Mouse (Mus musculus): ENCODE data around the gene Cdk5rap2. TPM values are rescaled to one million over a fixed set of nuclear protein-coding genes. Genes with fewer than 3 reads are reported as not detected.

Gene Cdk5rap2
- polyA plus RNA-seq (2015; fragmentation: Nextera tagmentation; extraction: Ambion mirVana) = 6.8 and 7.5 TPM in 2 replicates

DNA sequence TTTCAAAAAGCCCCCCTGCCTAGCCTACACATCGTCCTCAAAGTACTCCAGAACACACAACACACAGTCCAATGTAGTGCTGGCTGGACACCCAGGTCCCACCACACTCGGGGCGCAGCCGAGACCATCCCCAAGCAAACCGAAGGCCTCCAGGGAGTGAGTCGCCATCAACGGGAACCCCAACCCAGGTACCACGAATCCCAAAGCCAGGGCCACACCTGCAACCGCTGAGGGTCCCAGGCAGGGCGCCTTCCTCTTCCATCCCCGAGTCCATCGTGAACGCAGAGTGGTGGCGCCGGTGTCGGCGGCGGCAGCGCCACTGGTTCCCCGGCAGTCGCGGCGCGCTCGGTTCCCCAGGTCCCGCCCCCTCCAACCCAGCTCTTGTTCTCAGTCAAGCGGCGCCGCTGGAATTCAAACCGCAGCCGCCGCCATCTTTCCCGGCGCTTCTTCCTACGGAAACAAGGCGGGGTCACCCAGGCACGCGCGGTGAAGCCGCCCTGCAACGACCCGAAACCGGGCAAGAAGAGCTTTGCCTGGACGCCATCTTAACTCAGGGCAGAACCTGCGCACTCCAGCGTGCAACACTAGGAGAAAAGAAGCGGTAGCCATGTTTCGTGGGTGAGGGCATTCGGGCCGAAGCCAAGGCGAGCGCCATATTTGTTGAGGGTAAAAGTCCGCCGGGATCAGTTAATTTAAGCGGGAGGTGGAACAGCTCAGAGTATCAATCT, at the start of gene Cdk5rap2:
TSS of gene Cdk5rap2 (minus strand) at position 450 of the 728 bp plus-strand sequence.
- 0 out of 2 replicates have a peak, but pooled peaks cover 3% of the 10 kb centered on the region for H3K36me3 ChIP-seq
- WGBS (ENCODE audit: insufficient replicate concordance) = under 1% methylated on average over 55 of the region's 55 CpGs
- DNase-seq (peak; percentile 94), ATAC-seq (ENCODE audit: low read depth) (peak; percentile 99)
- H3K4me1 ChIP-seq (replicated peaks) = peaks cover 21% of the 10 kb centered on the region
- H3K9ac ChIP-seq = peak within 1 kb of the TSS; percentile 91
- H3K4me2 ChIP-seq = peak within 1 kb of the TSS; percentile 80
- peak within 1 kb of the TSS; percentile 81 for H3K27ac ChIP-seq
- H3K4me3 ChIP-seq (replicated peaks) = peak within 1 kb of the TSS; percentile 82
- H3K9me3 ChIP-seq (replicated peaks) = no peaks in the 10 kb centered on the region
- no peaks in the 10 kb centered on the region for H3K27me3 ChIP-seq

DNA sequence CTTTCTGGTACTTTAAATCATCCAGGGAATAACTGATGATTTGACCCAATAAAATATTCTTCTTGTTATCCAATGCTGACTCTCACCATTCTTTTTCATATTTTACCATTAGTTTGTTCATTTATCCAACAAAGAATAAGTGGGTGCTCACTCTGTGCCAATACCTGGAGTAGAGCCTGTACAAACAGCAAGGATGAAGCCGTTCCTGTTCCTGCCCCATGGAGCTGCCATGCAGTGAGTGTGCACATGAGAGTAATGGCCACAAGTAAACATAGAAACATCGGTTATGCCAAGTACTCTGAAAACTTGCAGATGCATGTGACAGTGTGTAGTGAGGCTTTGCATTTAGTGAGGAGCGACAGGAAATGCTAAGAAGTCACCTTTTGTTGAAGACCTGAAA, 41.9 kb upstream of the Cdk5rap2 start:
- Histone ChIP-seq H3K9ac (no peak overlapping the region), H3K27me3 (no peaks in the 10 kb centered on the region), H3K4me2 (no peak overlapping the region), H3K27ac (no peak overlapping the region), H3K4me3 (replicated peaks) (no peak overlapping the region), H3K4me1 (replicated peaks) (no peaks in the 10 kb centered on the region), H3K9me3 (replicated peaks) (no peaks in the 10 kb centered on the region), H3K36me3 (no peaks in the 10 kb centered on the region)
- no peak for DNase-seq
- WGBS (ENCODE audit: insufficient replicate concordance) = 71% methylated on average over 3 of the region's 3 CpGs
- ATAC-seq (ENCODE audit: low read depth) = no peak

DNA sequence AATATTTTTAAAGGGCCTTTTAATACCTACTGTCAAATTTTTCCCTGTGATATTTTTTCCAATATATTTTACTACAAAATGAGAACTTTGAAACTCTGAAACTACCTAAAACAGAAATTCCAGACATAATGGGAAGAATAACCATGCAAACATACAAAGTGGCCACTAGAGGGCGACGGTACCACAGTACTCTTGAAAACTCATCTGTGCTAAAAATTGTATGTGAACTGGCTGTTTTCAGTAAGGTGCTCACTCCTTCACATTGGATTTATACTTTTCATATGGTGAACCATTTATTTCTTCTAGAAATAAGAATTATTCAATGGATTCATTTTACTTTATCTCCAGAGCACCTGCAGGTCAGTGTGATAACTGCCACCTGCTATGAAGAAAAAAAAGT, 41.5 kb upstream of the Cdk5rap2 start:
- Histone ChIP-seq H3K4me2 (no peak overlapping the region), H3K27me3 (no peaks in the 10 kb centered on the region), H3K4me3 (replicated peaks) (no peak overlapping the region), H3K9ac (no peak overlapping the region), H3K27ac (no peak overlapping the region), H3K4me1 (replicated peaks) (no peaks in the 10 kb centered on the region), H3K36me3 (no peaks in the 10 kb centered on the region), H3K9me3 (replicated peaks) (no peaks in the 10 kb centered on the region)
- 1% methylated on average over 2 of the region's 2 CpGs for WGBS (ENCODE audit: insufficient replicate concordance)
- ATAC-seq (ENCODE audit: low read depth) (no peak), DNase-seq (no peak)

DNA sequence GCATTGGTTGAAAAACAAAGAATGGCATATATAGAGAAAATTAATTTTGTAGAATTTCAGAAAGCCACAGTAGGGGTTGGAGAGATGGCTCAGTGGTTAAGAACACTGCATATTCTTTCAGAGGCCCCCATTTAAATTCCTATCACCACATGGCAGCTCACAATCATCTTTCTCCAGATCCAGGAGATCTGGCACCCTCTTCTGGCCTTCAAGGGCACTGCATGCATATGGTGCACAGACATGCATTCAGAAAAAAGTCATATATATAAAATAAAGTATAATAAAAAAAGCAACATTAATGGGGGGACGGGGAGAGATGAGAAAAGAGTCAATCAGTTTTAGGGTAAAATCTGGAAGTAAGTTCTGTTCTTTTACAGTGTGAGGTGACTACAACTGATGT, 39.4 kb upstream of the Cdk5rap2 start:
- ATAC-seq (ENCODE audit: low read depth) (no peak), DNase-seq (no peak)
- H3K4me3 ChIP-seq (replicated peaks) = no peak overlapping the region
- no peaks in the 10 kb centered on the region for H3K36me3 ChIP-seq
- H3K27ac ChIP-seq = no peak overlapping the region
- no peaks in the 10 kb centered on the region for H3K27me3 ChIP-seq
- no peak overlapping the region for H3K9ac ChIP-seq
- H3K4me1 ChIP-seq (replicated peaks) = no peaks in the 10 kb centered on the region
- H3K9me3 ChIP-seq (replicated peaks) = no peaks in the 10 kb centered on the region
- H3K4me2 ChIP-seq = no peak overlapping the region
- 58% methylated on average over 1 of the region's 1 CpGs for WGBS (ENCODE audit: insufficient replicate concordance)

DNA sequence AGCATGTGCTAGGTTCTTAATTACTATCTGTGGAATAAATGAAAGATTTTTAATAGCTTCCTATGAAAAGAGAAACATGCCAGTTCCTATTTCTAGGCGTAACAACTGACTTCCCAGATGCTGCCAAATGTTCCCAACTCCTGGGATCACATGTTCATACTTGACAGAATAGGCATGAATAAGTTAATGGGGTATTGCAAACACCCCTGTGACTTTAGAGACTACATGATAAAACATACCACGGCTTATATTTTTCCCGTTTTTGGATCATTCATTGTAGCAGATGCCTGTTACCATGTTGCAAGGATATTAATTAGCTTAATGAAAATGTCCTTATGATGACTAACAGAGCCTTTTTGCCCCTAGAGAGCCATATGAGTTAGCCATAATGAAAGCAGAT, 36.5 kb upstream of the Cdk5rap2 start:
- Histone ChIP-seq H3K4me1 (replicated peaks) (no peaks in the 10 kb centered on the region), H3K36me3 (no peaks in the 10 kb centered on the region), H3K27ac (no peak overlapping the region), H3K4me3 (replicated peaks) (no peak overlapping the region), H3K9me3 (replicated peaks) (no peaks in the 10 kb centered on the region), H3K9ac (no peak overlapping the region), H3K4me2 (no peak overlapping the region), H3K27me3 (no peaks in the 10 kb centered on the region)
- WGBS (ENCODE audit: insufficient replicate concordance) = 73% methylated on average over 3 of the region's 3 CpGs
- DNase-seq (no peak), ATAC-seq (ENCODE audit: low read depth) (no peak)

DNA sequence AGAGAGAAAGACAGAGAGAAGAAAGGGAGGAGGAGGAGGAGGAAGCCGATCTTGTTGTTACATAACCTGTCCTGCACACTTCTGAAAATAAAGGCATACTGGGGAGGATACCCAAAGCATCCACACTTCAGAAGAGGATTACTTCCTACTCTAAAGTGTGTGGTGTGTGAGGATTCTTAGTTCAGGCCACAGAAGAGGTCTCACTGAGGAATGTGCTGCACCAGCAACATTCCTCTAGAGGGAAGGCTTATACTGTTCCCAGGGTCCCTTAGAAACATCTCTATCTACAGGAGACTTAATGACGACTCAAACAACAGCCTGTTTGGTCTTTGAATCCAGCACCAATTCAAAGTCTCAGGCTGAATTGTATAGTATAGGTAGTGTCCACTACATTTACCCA, 10.0 kb upstream of the Cdk5rap2 start:
- no peaks in the 10 kb centered on the region for H3K36me3 ChIP-seq
- H3K9ac ChIP-seq = no peak overlapping the region
- 42% methylated on average over 2 of the region's 2 CpGs for WGBS (ENCODE audit: insufficient replicate concordance)
- no peak for DNase-seq
- H3K9me3 ChIP-seq (replicated peaks) = no peaks in the 10 kb centered on the region
- no peak for ATAC-seq (ENCODE audit: low read depth)
- no peaks in the 10 kb centered on the region for H3K4me1 ChIP-seq (replicated peaks)
- H3K27ac ChIP-seq = no peak overlapping the region
- 0 out of 2 replicates have a peak, but pooled peaks cover 4% of the 10 kb centered on the region for H3K27me3 ChIP-seq
- H3K4me3 ChIP-seq (replicated peaks) = no peak overlapping the region
- H3K4me2 ChIP-seq = no peak overlapping the region

DNA sequence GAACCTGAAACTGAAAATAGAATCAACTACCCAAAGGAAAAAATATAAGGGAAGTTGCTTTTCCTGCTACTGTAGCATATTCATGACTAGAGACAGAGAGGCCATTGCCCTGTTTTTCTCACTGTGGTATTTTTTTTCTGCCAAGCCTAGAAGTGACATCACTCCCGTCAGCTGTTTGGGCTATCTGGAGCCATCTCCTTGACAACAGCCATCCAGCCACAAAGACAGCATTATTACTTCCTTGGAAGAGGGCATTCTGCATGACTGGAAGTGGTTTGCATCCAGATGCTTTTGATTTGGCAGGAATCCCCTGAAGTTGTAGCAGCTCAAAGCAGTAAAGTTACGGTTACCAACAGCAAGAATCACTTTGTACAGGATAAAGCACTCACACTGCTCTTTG, 1.9 kb upstream of the Cdk5rap2 start:
- Histone ChIP-seq H3K27me3 (0 out of 2 replicates have a peak, but pooled peaks cover 4% of the 10 kb centered on the region), H3K4me3 (replicated peaks) (no peak overlapping the region), H3K4me1 (replicated peaks) (peaks cover 21% of the 10 kb centered on the region), H3K36me3 (no peaks in the 10 kb centered on the region), H3K9me3 (replicated peaks) (no peaks in the 10 kb centered on the region), H3K9ac (no peak overlapping the region), H3K27ac (no peak overlapping the region), H3K4me2 (no peak overlapping the region)
- 71% methylated on average over 2 of the region's 2 CpGs for WGBS (ENCODE audit: insufficient replicate concordance)
- ATAC-seq (ENCODE audit: low read depth) = no peak
- DNase-seq = no peak

DNA sequence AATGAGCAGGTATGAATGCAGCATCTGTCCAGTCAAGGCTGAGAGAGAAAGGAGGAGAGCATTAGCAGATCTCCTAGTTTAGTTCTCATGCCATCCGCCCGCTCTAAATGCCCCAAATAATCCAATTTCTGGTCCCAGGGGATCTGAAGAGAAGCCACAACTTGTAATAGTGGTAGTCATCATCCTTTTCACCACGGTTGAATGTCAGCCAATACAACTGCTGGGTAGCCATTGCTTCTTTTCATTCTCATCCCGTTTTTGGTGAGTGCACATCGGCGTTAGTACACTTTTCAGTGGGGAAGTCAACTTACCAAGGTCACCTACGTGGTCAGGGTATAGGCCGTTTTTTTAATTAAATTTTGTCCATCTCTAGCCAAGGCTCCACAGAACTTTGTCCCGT, 787 bp downstream of the Cdk5rap2 start:
- DNase-seq = no peak
- 27% methylated on average over 9 of the region's 9 CpGs for WGBS (ENCODE audit: insufficient replicate concordance)
- Histone ChIP-seq H3K27me3 (no peaks in the 10 kb centered on the region), H3K9ac (peak overlapping the region; percentile 91), H3K9me3 (replicated peaks) (no peaks in the 10 kb centered on the region), H3K4me2 (peak overlapping the region; percentile 80), H3K4me3 (replicated peaks) (peak overlapping the region; percentile 82), H3K27ac (peak overlapping the region; percentile 47; the same call in 1 of the 2 replicates), H3K4me1 (replicated peaks) (peaks cover 21% of the 10 kb centered on the region), H3K36me3 (0 out of 2 replicates have a peak, but pooled peaks cover 4% of the 10 kb centered on the region)
- ATAC-seq (ENCODE audit: low read depth) = no peak

DNA sequence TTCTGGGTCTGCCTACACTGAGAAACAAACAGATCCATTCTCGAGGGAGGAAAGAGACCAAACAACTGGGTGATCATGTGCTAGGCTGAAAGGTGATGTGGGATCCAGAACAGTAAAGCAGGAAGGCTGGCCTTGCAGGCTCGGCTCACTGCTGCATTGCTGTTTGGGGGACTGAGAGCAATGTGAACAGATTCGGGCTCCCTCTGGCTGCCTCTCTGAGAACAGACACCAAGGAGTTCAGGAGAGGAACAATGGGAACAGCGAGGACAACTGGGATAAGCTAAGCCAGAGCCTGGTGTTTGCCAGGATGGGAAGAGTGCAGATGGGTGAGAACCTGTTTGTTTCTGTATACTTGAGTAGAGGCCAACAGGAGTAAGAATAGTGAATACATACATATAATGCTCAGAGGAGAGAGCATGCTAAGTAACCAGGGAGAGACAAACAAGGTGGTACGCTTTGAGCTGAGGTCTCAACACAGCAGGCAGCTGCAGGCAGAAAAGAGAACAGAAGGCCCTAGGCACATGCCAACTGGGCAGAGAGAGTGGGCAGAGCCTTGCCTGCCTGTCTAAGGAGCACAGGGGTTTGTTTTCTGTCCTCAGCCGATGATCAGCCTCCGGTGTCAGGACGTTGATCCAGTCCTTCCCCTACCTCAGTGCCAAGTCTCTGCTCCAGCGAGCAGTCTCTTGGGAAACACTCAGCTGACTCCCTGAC, 8.0 kb downstream of the Cdk5rap2 start:
- WGBS (ENCODE audit: insufficient replicate concordance) = 73% methylated on average over 9 of the region's 9 CpGs
- DNase-seq = no peak

DNA sequence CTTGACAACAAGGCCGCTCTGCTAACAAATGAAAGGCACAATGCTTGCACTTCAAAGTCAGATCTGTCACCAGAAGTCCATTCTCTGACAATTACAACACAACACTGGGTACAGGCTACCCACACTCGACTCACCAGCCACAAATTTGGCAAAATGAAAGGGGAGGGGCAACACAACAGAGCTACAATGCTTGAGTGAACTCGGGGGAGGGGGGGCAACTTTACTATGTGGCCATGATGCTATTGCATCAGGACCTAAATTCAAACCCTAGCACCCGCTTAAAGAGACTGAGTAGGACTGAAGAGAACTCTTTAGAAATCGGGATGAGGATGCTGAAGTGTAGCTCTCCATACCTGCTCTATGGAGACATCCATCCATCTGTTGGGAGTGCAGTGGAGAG, 10.8 kb downstream of the Cdk5rap2 start:
- no peak overlapping the region for H3K4me3 ChIP-seq (replicated peaks)
- WGBS (ENCODE audit: insufficient replicate concordance) = 71% methylated on average over 5 of the region's 5 CpGs
- H3K27ac ChIP-seq = no peak overlapping the region

More for the DNA sequence above, 8.0 kb downstream of the Cdk5rap2 start:
- H3K27ac ChIP-seq = no peak overlapping the region
- no peaks in the 10 kb centered on the region for H3K27me3 ChIP-seq
- peaks cover 49% of the 10 kb centered on the region for H3K36me3 ChIP-seq
- H3K4me3 ChIP-seq (replicated peaks) = no peak overlapping the region
- no peaks in the 10 kb centered on the region for H3K4me1 ChIP-seq (replicated peaks)
- no peaks in the 10 kb centered on the region for H3K9me3 ChIP-seq (replicated peaks)
- no peak overlapping the region for H3K4me2 ChIP-seq
- ATAC-seq (ENCODE audit: low read depth) = 0 out of 2 replicates have a peak, but pooled peaks have one; percentile 20
- H3K9ac ChIP-seq = no peak overlapping the region

DNA sequence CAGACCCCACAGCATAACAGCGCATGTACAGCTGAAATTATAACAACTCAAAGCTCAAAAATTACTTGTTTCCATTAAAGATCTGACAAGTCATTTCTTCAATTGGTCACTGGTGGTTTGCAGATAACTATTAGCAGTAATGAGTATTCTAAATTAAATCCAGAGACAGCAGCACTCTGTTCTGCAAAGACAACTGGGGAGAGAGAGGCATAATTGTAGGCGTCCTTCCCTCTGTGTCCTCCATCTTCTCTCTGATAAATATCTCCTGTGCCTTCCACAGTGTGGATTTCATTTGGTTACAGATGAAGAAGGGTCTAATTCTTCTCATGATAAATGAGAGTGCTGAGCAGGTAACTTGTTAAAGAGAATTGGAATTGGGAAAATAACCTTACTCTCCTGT, 11.2 kb downstream of the Cdk5rap2 start:
- no peaks in the 10 kb centered on the region for H3K27me3 ChIP-seq
- H3K4me2 ChIP-seq = no peak overlapping the region
- H3K9ac ChIP-seq = no peak overlapping the region
- H3K27ac ChIP-seq = no peak overlapping the region
- DNase-seq (no peak), ATAC-seq (ENCODE audit: low read depth) (no peak)
- H3K9me3 ChIP-seq (replicated peaks) = no peaks in the 10 kb centered on the region
- whole genome bisulfite sequencing (ENCODE audit: insufficient replicate concordance) = 80% methylated on average over 2 of the region's 2 CpGs
- no peaks in the 10 kb centered on the region for H3K4me1 ChIP-seq (replicated peaks)
- H3K4me3 ChIP-seq (replicated peaks) = no peak overlapping the region
- peaks cover 52% of the 10 kb centered on the region for H3K36me3 ChIP-seq

More for the DNA sequence above, 10.8 kb downstream of the Cdk5rap2 start:
- ATAC-seq (ENCODE audit: low read depth) = no peak
- H3K9me3 ChIP-seq (replicated peaks) = no peaks in the 10 kb centered on the region
- H3K36me3 ChIP-seq = peaks cover 52% of the 10 kb centered on the region
- DNase-seq = no peak
- H3K27me3 ChIP-seq = no peaks in the 10 kb centered on the region
- no peak overlapping the region for H3K9ac ChIP-seq
- no peak overlapping the region for H3K4me2 ChIP-seq
- no peaks in the 10 kb centered on the region for H3K4me1 ChIP-seq (replicated peaks)

Measured in liver, embryonic 13.5 days (tissue).